Mouse (Mus musculus): ENCODE data around the gene Nckap1l. TPM values are rescaled to one million over a fixed set of nuclear protein-coding genes. Genes with fewer than 3 reads are reported as not detected.
"Not testable (repeated sequence)": the region's sequence is repeated elsewhere in the genome, so short reads cannot be mapped to it uniquely, and the experiment has no call there.

Gene Nckap1l
- 1.8 and 2.1 TPM in 2 replicates for polyA plus RNA-seq (2016; fragmentation: Nextera tagmentation; extraction: Ambion mirVana)

DNA sequence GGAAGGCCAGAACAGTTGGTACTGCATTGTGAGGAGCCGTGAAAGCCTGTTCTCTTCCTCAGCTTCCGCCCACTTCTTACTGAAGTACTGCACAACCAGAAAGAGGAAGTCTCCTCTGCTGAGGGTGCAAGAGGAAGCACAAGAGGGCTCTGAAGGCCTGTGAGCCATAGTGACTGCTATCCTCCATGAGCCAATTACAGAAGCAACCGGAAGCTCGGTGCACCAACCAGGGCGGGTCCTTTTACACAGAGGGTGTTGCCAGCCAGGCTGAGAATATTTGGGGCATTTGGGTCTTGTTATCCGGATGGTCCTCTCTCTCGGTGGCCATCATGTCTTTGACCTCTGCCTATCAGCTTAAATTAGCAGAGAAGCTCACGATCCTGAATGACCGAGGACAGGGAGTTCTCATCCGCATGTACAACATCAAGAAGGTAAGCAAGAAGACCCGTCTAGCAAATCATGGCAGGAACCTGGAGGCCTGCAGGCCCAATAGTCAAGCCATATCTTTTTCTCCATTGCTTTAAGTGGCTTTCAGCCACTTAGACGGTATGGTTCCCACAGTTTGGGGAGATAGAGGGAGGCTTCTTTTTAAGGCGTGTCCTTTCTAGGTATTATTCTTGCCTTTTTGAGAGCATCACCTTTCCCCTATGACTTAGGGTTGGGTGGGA is at the start of gene Nckap1l:
Nckap1l (plus strand) TSS at position 244 of the 668 bp plus-strand sequence.
- no peaks in the 10 kb centered on the region for H3K27me3 ChIP-seq (ENCODE audit: low read depth, poor library complexity, severe bottlenecking)
- H3K9me3 ChIP-seq (replicated peaks), result no peaks in the 10 kb centered on the region
- WGBS, result 90% methylated on average over 13 of the region's 13 CpGs
- no peaks in the 10 kb centered on the region for H3K36me3 ChIP-seq
- no peak within 1 kb of the TSS for H3K27ac ChIP-seq (replicated peaks)
- no peaks in the 10 kb centered on the region for H3K4me1 ChIP-seq
- DNase-seq (ENCODE audit: low spot score), result no peak
- no peak within 1 kb of the TSS for H3K4me3 ChIP-seq

- not testable (repeated sequence) for H3K4me3 ChIP-seq; DNase-seq (ENCODE audit: low spot score); H3K27me3 ChIP-seq (ENCODE audit: low read depth, poor library complexity, severe bottlenecking); H3K4me1 ChIP-seq; H3K36me3 ChIP-seq; H3K9me3 ChIP-seq (replicated peaks); H3K27ac ChIP-seq (replicated peaks)
- WGBS, result 97% methylated on average over 2 of the region's 3 CpGs
Observed at GRCm38 (mm10) chr15:103405586-103405985, 48.0 kb upstream of the Nckap1l start.

- Histone ChIP-seq H3K4me1 (peaks cover 6% of the 10 kb centered on the region; the same call in 1 of the 2 replicates), H3K4me3 (no peak overlapping the region), H3K9me3 (replicated peaks) (no peaks in the 10 kb centered on the region), H3K27ac (replicated peaks) (no peak overlapping the region), H3K27me3 (ENCODE audit: low read depth, poor library complexity, severe bottlenecking) (no peaks in the 10 kb centered on the region), H3K36me3 (no peaks in the 10 kb centered on the region)
- WGBS, result 55% methylated on average over 2 of the region's 2 CpGs
- DNase-seq (ENCODE audit: low spot score), result no peak
Observed at GRCm38 (mm10) chr15:103427017-103427416, 26.6 kb upstream of the Nckap1l start.

GRCm38 (mm10) chr15:103430241-103430640 is 23.4 kb upstream of the Nckap1l start, which contains the start of gene Gtsf1:
Gene Gtsf1 (minus strand): TSS chr15:103430470.
- DNase-seq (ENCODE audit: low spot score), result no peak
- H3K36me3 ChIP-seq, result no peaks in the 10 kb centered on the region
- H3K4me3 ChIP-seq, result no peak within 1 kb of the TSS
- peaks cover 6% of the 10 kb centered on the region; the same call in 1 of the 2 replicates for H3K4me1 ChIP-seq
- WGBS, result 89% methylated on average over 16 of the region's 16 CpGs
- H3K27me3 ChIP-seq (ENCODE audit: low read depth, poor library complexity, severe bottlenecking), result no peaks in the 10 kb centered on the region
- no peak within 1 kb of the TSS for H3K27ac ChIP-seq (replicated peaks)
- H3K9me3 ChIP-seq (replicated peaks), result no peaks in the 10 kb centered on the region

DNA sequence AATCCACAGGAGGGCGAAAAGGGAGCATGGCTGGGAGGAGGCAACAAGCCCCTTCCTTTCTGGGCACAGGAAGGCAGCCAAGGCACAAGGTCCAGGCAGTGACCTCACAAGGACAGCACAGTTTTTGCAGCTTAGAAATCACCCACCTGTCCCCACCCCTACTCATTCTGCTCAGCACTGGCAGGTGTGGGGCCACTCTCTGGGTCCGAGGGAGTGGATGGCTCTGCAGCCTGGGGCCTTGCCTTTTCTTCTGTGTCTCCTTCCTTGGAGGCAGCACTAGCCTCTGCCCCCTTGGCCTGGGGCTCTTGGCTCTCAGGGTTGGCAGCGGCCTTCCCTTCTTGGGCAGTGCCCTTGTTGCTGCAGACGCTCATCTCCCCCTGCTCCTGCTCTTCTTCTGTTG is 7.6 kb upstream of the Nckap1l start:
- H3K36me3 ChIP-seq; H3K9me3 ChIP-seq (replicated peaks); H3K27ac ChIP-seq (replicated peaks); H3K4me1 ChIP-seq; DNase-seq (ENCODE audit: low spot score); H3K4me3 ChIP-seq; H3K27me3 ChIP-seq (ENCODE audit: low read depth, poor library complexity, severe bottlenecking): not testable (repeated sequence)
- WGBS, result 84% methylated on average over 4 of the region's 4 CpGs

DNA sequence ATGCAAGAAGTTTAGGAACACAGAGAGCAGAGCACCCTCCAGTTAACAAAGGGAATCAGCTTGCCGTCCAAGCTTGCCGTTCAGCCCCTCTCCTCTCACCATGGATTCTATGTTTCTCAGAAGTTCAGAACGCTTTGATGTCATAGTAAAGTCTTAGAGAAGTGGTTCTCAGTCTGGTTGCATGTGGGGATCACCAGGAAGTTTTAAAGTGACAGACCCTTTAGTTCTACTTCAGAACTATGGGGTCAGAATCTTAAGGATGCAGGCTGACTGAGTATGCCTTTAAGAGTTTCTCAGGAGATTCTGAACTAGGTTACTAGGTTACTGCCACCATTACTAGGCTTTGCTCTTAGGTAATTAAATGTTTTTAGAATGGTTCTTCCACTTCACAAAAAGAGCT is 5.2 kb upstream of the Nckap1l start, which contains the start of gene Gtsf2:
Gtsf2 (minus strand) TSS at position 101 of the 400 bp plus-strand sequence.
- Histone ChIP-seq H3K9me3 (replicated peaks) (no peaks in the 10 kb centered on the region), H3K4me3 (no peak within 1 kb of the TSS), H3K36me3 (no peaks in the 10 kb centered on the region), H3K27ac (replicated peaks) (no peak within 1 kb of the TSS), H3K27me3 (ENCODE audit: low read depth, poor library complexity, severe bottlenecking) (no peaks in the 10 kb centered on the region), H3K4me1 (no peaks in the 10 kb centered on the region)
- WGBS, result 34% methylated on average over 3 of the region's 3 CpGs
- DNase-seq (ENCODE audit: low spot score), result no peak

GRCm38 (mm10) chr15:103454449-103454848 is 855 bp downstream of the Nckap1l start:
- H3K36me3 ChIP-seq, result no peaks in the 10 kb centered on the region
- WGBS, result 90% methylated on average over 6 of the region's 6 CpGs
- H3K27me3 ChIP-seq (ENCODE audit: low read depth, poor library complexity, severe bottlenecking), result no peaks in the 10 kb centered on the region
- H3K27ac ChIP-seq (replicated peaks), result no peak overlapping the region
- H3K9me3 ChIP-seq (replicated peaks), result no peaks in the 10 kb centered on the region
- H3K4me3 ChIP-seq, result no peak overlapping the region
- H3K4me1 ChIP-seq, result no peaks in the 10 kb centered on the region
- no peak for DNase-seq (ENCODE audit: low spot score)

DNA sequence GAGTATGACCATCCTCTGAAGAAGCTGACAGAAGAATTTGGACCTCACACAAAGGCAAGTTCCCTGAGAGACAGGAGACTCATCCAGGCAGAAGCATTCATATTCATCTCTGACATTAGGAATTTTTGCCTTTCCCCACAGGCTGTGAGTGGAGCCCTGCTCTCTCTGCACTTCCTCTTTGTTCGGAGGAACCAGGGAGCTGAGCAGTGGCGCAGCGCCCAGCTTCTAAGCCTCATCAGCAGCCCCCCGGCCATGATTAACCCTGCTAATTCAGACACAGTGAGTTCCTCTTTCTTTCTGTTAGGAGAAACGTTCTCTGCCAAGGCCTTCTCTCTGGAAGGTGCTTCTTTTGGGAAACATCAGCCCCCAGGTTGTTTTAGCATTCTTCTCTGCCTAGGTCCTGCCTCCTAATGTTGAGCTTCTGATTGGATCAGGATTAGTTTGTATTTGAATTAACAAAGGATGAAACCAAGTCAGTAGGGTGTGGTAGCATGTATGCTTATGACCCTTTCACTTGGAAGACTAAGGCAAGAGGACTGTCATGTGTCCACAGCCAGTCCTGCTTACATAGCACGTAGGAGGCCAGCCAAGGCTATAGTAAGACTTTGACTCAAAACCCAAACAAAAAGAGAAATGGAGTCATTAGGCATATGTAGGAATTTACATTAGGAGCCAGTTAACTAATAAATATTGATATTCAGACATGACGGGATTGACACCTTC is 9.1 kb downstream of the Nckap1l start:
- H3K9me3 ChIP-seq (replicated peaks), result no peaks in the 10 kb centered on the region
- H3K4me3 ChIP-seq, result no peak overlapping the region
- H3K27ac ChIP-seq (replicated peaks), result no peak overlapping the region
- H3K36me3 ChIP-seq, result no peaks in the 10 kb centered on the region
- no peak for DNase-seq (ENCODE audit: low spot score)
- no peaks in the 10 kb centered on the region for H3K27me3 ChIP-seq (ENCODE audit: low read depth, poor library complexity, severe bottlenecking)
- peaks cover 3% of the 10 kb centered on the region; the same call in 1 of the 2 replicates for H3K4me1 ChIP-seq
- WGBS, result 78% methylated on average over 7 of the region's 7 CpGs

DNA sequence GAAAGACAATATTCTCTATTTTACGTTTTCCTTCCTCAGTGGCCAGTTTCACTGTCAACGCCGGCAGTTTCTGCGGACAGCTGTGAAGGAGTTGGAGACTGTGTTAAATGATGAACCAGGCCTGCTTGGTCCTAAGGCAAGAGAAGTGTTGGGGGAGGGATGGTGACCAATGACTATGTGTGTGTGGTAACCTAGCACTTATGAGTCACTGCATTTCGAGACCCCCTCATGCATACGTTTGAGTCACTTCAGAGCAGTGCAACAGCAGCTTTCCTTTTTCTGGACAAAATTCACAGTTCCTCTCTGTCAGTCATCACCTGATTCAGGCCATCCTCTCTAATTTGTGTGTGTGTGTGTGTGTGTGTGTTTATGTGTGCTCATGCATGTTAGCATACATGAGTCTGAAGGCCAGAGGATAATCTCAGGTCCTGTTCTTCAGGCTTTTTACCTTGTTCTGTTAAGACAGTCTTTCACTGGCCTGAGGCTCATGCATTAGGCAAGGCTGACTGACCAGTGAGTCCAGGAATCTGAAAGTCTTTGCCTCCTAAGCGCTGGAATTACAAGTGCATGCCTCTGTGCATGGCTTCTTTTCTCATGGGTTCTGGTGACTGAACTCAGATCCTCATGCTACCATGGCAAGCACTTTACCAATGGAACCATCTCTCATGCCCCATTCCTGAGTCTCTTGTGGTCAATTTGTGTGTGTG is 18.0 kb downstream of the Nckap1l start:
- DNase-seq (ENCODE audit: low spot score), result no peak
- Histone ChIP-seq H3K4me1 (peaks cover 4% of the 10 kb centered on the region), H3K4me3 (no peak overlapping the region), H3K9me3 (replicated peaks) (no peaks in the 10 kb centered on the region), H3K27ac (replicated peaks) (no peak overlapping the region), H3K27me3 (ENCODE audit: low read depth, poor library complexity, severe bottlenecking) (no peaks in the 10 kb centered on the region), H3K36me3 (no peaks in the 10 kb centered on the region)
- 86% methylated on average over 7 of the region's 7 CpGs for WGBS

GRCm38 (mm10) chr15:103472265-103472664 is 18.7 kb downstream of the Nckap1l start:
- Histone ChIP-seq H3K4me3 (no peak overlapping the region), H3K4me1 (peaks cover 4% of the 10 kb centered on the region), H3K9me3 (replicated peaks) (no peaks in the 10 kb centered on the region), H3K27me3 (ENCODE audit: low read depth, poor library complexity, severe bottlenecking) (no peaks in the 10 kb centered on the region), H3K27ac (replicated peaks) (no peak overlapping the region), H3K36me3 (no peaks in the 10 kb centered on the region)
- no peak for DNase-seq (ENCODE audit: low spot score)
- WGBS, result 80% methylated on average over 3 of the region's 3 CpGs

DNA sequence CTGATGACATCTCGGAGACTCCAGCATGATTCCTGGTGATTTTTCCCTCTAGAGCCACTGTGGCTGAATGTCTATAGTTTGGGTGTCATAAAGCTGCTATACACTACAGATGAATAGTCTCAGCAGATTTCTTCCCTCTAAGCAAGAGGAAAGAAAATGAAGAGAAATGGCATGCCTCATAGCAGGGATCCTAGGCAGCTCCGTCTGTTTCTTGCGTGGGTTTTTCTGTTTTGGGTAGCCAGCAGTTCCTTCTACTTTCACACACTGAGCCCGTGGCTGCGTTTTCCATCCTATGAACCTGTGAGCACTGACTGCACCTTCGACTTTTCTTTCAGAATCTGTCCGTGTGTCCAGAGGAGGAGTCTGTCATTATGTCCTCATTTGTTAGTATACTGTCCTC is 19.6 kb downstream of the Nckap1l start:
- DNase-seq (ENCODE audit: low spot score), result no peak
- no peaks in the 10 kb centered on the region for H3K9me3 ChIP-seq (replicated peaks)
- WGBS, result 89% methylated on average over 7 of the region's 7 CpGs
- H3K27ac ChIP-seq (replicated peaks), result no peak overlapping the region
- no peaks in the 10 kb centered on the region for H3K27me3 ChIP-seq (ENCODE audit: low read depth, poor library complexity, severe bottlenecking)
- no peak overlapping the region for H3K4me3 ChIP-seq
- no peaks in the 10 kb centered on the region for H3K36me3 ChIP-seq
- H3K4me1 ChIP-seq, result peaks cover 5% of the 10 kb centered on the region

DNA sequence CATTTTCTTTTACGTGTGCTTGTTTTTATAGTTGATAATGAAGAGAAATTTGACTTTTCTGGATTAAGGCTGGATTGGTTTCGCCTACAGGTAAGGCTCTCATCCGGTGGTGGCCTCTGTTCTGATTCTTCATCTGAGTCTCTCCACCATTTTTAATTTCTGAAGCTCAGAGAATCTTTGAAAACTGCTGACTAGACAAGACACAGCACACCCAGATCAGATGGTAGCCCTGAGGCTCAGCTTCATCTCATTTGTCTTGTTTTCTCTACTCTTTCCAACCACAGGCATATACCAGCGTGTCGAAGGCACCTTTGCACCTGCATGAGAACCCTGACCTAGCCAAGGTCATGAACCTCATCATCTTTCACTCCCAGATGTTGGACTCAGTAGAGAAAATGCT is 20.2 kb downstream of the Nckap1l start:
- no peak for DNase-seq (ENCODE audit: low spot score)
- no peaks in the 10 kb centered on the region for H3K27me3 ChIP-seq (ENCODE audit: low read depth, poor library complexity, severe bottlenecking)
- WGBS, result 89% methylated on average over 5 of the region's 5 CpGs

More for the DNA sequence above, 20.2 kb downstream of the Nckap1l start:
- Histone ChIP-seq H3K27ac (replicated peaks) (no peak overlapping the region), H3K36me3 (no peaks in the 10 kb centered on the region), H3K9me3 (replicated peaks) (no peaks in the 10 kb centered on the region), H3K4me3 (no peak overlapping the region), H3K4me1 (peaks cover 11% of the 10 kb centered on the region)

All from midbrain, embryonic 10.5 days (tissue).